Mouse (Mus musculus) testis, adult 2 months (tissue): ENCODE results near the gene Pla2g1b. TPM values are rescaled to one million over a fixed set of nuclear protein-coding genes. Genes with fewer than 3 reads are reported as not detected.
A peak's percentile ranks its signal among the peaks of the same experiment; 100 is the strongest.

Experiments
- H3K27ac ChIP-seq: fragments of 200-500 bp; 2 replicates; pipeline ENCODE4 v1.5.1; 2012; ENCODE audit warnings: low read depth, low read length; ENCODE audit not compliant: control insufficient read depth, insufficient read depth
- H3K27me3 ChIP-seq: fragments of 200-500 bp; 2 replicates; pipeline ENCODE4 v1.6.1; 2012; ENCODE audit warnings: mild to moderate bottlenecking, low read length, moderate library complexity; ENCODE audit not compliant: control insufficient read depth, insufficient read depth
- H3K36me3 ChIP-seq: fragments of 200-500 bp; 2 replicates; pipeline ENCODE4 v1.6.1; 2012; ENCODE audit warnings: mild to moderate bottlenecking, low read length; ENCODE audit not compliant: control insufficient read depth, insufficient read depth
- H3K4me1 ChIP-seq: fragments of 200-500 bp; 2 replicates; pipeline ENCODE4 v1.6.1; 2012; ENCODE audit warnings: low read length; ENCODE audit not compliant: control insufficient read depth, insufficient read depth
- H3K4me3 ChIP-seq: fragments of 200-500 bp; 2 replicates; pipeline ENCODE4 v1.5.1; 2012; ENCODE audit warnings: low read depth, mild to moderate bottlenecking, low read length, moderate library complexity, mixed read lengths; ENCODE audit not compliant: control insufficient read depth
- CTCF ChIP-seq: fragments of 200-500 bp; IDR thresholded peaks from 2 replicates; pipeline ENCODE4 v1.5.1; 2012; ENCODE audit warnings: low read depth, mild to moderate bottlenecking, inconsistent platforms, low read length, moderate library complexity; ENCODE audit not compliant: control insufficient read depth, insufficient read depth, insufficient replicate concordance
- POLR2A ChIP-seq: fragments of 200-500 bp; IDR thresholded peaks from 2 replicates; pipeline ENCODE4 v1.6.1; 2012; ENCODE audit warnings: low read depth, mild to moderate bottlenecking, inconsistent platforms, low read length, moderate library complexity; ENCODE audit not compliant: control insufficient read depth
- polyA plus RNA-seq: library from polyadenylated mRNA; depleted of rRNA; stranded (reverse); fragments of >200 nt; gene quantifications from 2 replicates; pipeline ENCODE4 v1.2.3, GENCODE M21; 2012

Gene Pla2g1b
- polyA plus RNA-seq, 1 experiment, result 0.64 TPM

GRCm38 (mm10) chr5:115482390-115483265 lies 16.6 kb downstream of the Pla2g1b start:
- H3K27ac ChIP-seq, result no peak overlapping the region
- H3K36me3 ChIP-seq, result no peaks in the 10 kb centered on the region
- TF ChIP-seq POLR2A (no peak), CTCF (no peak)
- peaks cover 28% of the 10 kb centered on the region for H3K4me1 ChIP-seq
- H3K4me3 ChIP-seq, result peak overlapping the region; percentile 82
- peaks cover 6% of the 10 kb centered on the region; the same call in 1 of the 2 replicates for H3K27me3 ChIP-seq

DNA sequence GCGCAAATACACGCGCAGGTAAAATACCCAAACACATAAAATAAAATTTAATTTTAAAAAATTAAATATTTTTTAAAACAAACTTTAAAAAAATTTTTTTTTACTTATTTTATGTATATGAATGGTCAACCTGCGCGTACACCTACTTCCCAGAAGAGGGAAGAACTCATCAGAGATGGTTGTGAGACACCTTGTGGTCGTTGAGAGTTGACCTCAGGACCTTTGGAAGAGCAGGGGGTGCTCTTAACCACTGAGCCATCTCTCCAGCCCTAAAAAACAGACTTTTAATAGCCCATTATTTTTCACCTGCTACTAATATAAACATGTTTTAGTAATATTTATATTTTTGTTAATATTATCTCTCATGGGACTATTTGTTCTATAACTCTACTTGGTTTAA lies 17.3 kb downstream of the Pla2g1b start:
- no peaks in the 10 kb centered on the region for H3K36me3 ChIP-seq
- H3K4me3 ChIP-seq, result peak overlapping the region; percentile 82
- H3K27ac ChIP-seq, result no peak overlapping the region
- H3K27me3 ChIP-seq, result peaks cover 6% of the 10 kb centered on the region; the same call in 1 of the 2 replicates
- peaks cover 28% of the 10 kb centered on the region for H3K4me1 ChIP-seq
- TF ChIP-seq POLR2A (no peak), CTCF (no peak)

- peaks cover 6% of the 10 kb centered on the region; the same call in 1 of the 2 replicates for H3K27me3 ChIP-seq
- H3K36me3 ChIP-seq, result no peaks in the 10 kb centered on the region
- peak; percentile 70 for TF ChIP-seq POLR2A
- no peak for TF ChIP-seq CTCF
- H3K4me1 ChIP-seq, result peaks cover 28% of the 10 kb centered on the region
- peak within 1 kb of the TSS; percentile 90 for H3K27ac ChIP-seq
- H3K4me3 ChIP-seq, result peak within 1 kb of the TSS; percentile 93
These were observed 18.2 kb downstream of the Pla2g1b start, which contains the start of gene Sirt4 for GRCm38 (mm10) chr5:115483947-115484920. TSS of gene Sirt4 (minus strand) at chr5:115484725.

GRCm38 (mm10) chr5:115484996-115485395 lies 18.9 kb downstream of the Pla2g1b start:
- H3K4me1 ChIP-seq, result peaks cover 22% of the 10 kb centered on the region
- H3K27me3 ChIP-seq, result peaks cover 6% of the 10 kb centered on the region; the same call in 1 of the 2 replicates
- H3K4me3 ChIP-seq, result peak overlapping the region; percentile 93
- no peaks in the 10 kb centered on the region for H3K36me3 ChIP-seq
- TF ChIP-seq CTCF (no peak), POLR2A (no peak)
- no peak overlapping the region for H3K27ac ChIP-seq

GRCm38 (mm10) chr5:115485489-115486205 lies 19.6 kb downstream of the Pla2g1b start:
- no peak overlapping the region for H3K27ac ChIP-seq
- TF ChIP-seq CTCF (no peak), POLR2A (no peak)
- peak overlapping the region; percentile 65 for H3K4me3 ChIP-seq
- H3K36me3 ChIP-seq, result no peaks in the 10 kb centered on the region
- peaks cover 20% of the 10 kb centered on the region for H3K4me1 ChIP-seq
- H3K27me3 ChIP-seq, result peaks cover 6% of the 10 kb centered on the region; the same call in 1 of the 2 replicates

DNA sequence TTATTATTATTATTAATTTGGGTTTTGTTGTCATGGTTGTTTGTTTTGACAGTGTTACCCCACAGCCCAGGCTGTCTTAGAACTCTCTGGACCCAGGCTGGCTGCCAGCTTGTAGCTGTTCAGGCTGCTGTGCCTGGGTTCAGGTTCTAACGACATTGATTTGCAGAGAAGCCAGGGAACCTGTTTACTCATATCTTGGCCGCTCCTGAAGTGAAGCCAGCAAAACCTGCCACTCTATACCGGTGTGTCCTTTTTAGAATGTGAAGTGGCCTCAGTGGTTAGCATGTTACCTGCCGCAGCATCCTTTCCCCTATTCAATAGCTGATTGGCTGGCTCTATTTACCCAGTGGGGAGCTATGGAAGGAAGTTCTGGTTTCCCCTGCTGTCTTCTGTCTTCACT lies 20.7 kb downstream of the Pla2g1b start:
- Histone ChIP-seq H3K4me1 (peaks cover 19% of the 10 kb centered on the region), H3K27ac (no peak overlapping the region), H3K36me3 (no peaks in the 10 kb centered on the region), H3K4me3 (peak overlapping the region; percentile 41), H3K27me3 (peaks cover 6% of the 10 kb centered on the region; the same call in 1 of the 2 replicates)
- no peak for TF ChIP-seq CTCF
- no peak for TF ChIP-seq POLR2A
